Mouse (Mus musculus) retina, adult 2 months (tissue): ENCODE measurements at regions not wholly inside any gene's neighbourhood (a gene's known extent, or its start where the extent isn't known, plus 50 kb on each side); places are given as distances from the start of the nearest gene placed in this dataset.
"Not testable (repeated sequence)": the region's sequence is repeated elsewhere in the genome, so short reads cannot be mapped to it uniquely, and the experiment has no call there.

ENCODE experiments used
- DNase-seq: peaks from one replicate; pipeline ENCODE4 v3.0.0-alpha.2; 2012; ENCODE audit warnings: low read depth, low spot score

DNA sequence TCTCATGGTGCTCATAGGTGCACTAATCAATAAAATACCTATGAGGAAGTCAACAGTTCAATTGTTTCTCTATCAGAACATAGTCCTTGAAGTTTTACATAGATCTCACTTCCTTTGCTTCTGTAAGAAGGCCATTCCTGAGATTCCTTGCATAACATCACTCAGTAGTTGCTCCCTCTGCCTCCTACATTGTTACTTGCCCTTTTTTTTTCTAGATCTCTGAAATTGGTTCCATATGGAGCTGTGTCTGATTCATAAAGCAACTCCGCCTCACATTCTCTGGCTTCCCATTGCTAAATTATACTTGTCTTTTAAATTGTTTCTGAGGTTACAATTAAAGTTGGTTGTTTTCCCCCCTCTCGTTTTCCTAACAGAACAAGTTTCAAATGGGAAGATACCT is 1000.7 kb downstream of the Ttll7 start:
- no peak for DNase-seq

- no peak for DNase-seq
Measured at GRCm38 (mm10) chr3:147841357-147841756, 989.2 kb downstream of the Ttll7 start.

DNA sequence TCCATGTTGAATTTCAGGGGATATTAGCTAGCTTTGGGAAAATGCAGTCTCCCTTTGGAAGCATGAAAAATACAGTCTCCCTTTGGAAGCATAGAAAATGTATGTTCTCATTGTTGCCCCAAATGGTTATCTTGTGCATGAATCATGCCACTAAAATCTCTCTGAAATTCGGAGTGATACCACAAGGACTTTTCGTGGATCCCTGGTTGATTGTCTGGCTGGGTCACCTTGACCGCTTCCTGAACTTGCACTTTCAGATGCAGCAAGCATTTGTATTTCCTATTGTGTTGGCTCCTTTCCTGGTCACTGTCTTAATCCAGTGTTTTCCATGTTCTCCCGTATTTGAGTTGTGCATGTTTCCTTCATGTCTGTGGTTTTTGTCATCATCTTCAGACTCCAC is 986.6 kb downstream of the Ttll7 start:
- DNase-seq: no peak

GRCm38 (mm10) chr3:147835716-147836115 is 983.5 kb downstream of the Ttll7 start:
- DNase-seq: no peak

GRCm38 (mm10) chr3:147825337-147825736 is 973.2 kb downstream of the Ttll7 start:
- no peak for DNase-seq

DNA sequence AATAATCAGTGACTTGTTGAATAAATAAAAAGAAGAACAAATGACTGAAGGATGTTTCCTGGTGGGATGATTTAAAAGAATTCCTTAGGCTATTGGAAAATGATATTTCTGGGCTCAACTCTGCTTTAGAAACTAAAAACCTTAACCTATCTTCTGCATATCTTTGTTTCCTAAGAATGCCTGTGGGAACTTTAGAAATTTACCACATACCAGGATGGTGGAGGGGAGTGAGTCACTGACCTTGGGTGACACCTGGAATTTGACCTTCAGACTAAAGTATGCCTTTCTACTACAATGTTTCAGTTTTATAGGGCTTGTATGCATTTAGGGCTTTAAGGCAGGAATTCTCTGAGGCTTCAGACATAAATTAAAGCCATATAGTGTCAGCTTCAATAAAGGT is 972.3 kb downstream of the Ttll7 start:
- DNase-seq: no peak

GRCm38 (mm10) chr3:147814080-147814650 is 962.0 kb downstream of the Ttll7 start:
- no peak for DNase-seq

- no peak for DNase-seq
Measured at GRCm38 (mm10) chr3:147802546-147802945, 950.4 kb downstream of the Ttll7 start.

DNA sequence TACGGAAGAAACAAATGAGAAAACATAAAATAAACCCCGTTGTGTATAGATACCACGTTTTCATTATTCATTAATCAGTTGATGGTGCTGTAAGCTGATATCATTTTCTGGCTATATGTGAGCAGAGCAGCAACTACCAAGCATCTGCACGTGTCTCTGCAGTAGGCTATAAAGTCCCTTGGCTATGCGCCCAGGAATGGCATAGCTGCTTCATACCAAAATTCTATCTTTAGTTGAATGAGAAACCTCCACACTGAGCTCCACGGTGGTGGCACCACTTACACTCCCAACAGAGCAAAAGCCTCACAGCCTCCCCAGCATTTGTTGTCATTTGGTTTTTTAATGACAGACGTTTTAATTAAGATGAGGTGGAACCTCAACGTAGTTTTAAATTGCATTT is 944.4 kb downstream of the Ttll7 start:
- no peak for DNase-seq

DNA sequence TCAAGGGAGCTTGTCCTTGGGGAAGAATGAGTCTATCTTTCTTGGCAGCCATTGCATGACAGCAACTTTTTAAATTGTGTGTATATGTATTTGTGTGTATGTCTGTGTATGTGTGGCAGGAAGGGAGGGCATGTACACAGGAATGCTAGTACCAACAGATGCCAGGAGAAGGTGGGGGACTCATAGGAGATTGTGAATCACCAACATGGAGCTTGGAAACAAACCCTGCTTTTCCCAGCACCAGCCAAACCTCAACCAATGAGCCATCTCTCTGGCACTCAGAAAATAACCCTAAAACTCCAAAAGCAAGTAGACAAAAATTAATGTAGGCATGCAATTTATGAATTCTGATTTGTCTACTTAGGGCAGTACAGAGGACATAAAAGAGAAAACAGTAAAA is 942.9 kb downstream of the Ttll7 start:
- DNase-seq: no peak

GRCm38 (mm10) chr3:147786555-147786954 is 934.4 kb downstream of the Ttll7 start:
- no peak for DNase-seq

- no peak for DNase-seq
Measured at GRCm38 (mm10) chr3:147750842-147751191, 898.6 kb downstream of the Ttll7 start.

- DNase-seq: no peak
Measured at GRCm38 (mm10) chr3:147749939-147750841, 898.0 kb downstream of the Ttll7 start.

DNA sequence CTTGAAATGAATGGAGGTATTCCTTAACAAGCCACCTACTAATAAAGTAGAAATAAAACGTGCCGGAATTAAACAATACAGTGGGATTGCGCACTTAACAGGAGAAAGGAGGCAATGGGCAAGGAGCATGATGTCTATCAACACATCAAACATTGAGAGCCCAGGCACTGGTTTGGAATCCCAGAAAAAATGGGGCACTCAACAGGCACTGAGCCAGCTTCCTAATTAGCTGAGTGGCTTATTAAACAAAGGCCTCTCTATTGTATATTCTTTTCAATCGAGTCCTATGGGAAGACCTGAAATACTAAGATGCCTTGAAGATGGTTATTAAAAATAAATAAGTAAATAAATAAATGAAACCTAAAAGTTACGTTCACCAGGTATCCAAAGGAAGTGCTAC is 897.3 kb downstream of the Ttll7 start:
- no peak for DNase-seq

DNA sequence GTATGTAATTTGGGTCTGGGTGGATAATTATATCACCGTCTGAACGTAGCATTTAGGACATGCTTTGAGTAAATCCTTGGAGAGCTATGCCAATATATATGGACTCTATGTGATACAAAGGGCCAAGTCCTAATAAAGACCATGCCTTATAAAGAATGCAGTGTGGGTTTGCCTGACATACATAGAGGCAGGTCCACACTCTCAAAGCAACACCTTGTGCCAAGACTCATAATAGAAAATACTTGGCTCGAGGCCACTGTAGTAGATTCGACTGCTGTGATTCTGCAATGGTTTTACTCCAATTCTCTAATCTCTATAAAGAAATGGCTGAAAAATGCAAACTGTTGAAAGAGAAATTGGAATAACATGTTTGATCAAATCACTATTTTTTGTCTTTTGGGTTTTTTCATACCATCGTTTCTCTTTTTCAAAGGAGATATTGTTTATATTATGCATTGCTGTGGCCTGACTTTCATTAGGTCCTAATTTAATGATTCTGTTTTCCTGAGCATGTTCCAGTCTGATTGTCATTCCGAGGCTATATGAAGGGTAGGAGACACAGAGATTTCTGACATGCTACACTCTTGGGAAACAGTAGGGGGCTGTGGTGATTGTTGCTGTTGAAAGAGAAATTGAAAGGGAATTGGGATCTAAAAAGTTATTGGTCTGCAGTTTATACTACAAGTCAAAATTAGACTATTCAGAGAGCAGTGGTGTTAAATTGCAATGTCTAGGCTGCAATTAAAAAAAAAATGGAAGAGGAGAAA is 884.7 kb downstream of the Ttll7 start:
- no peak for DNase-seq

DNA sequence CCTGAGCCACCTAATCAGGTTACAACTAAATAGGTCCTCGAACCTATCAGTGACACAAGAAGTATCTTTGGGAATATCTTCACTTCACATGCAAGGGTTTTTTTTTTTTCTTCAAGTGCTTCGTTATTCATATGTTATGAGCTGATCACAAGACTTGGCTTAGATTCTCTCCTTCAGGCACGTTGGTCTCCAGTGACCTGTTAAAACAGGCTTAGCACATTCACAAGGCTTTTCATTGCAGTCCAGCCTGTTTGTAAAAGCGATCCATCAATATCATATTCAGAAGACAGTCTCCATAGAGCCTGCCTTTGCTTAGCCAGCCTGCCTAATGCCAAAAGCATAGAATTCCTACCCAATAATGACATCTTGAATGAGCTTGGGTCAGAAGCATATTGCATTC is 864.2 kb downstream of the Ttll7 start:
- DNase-seq: no peak

DNA sequence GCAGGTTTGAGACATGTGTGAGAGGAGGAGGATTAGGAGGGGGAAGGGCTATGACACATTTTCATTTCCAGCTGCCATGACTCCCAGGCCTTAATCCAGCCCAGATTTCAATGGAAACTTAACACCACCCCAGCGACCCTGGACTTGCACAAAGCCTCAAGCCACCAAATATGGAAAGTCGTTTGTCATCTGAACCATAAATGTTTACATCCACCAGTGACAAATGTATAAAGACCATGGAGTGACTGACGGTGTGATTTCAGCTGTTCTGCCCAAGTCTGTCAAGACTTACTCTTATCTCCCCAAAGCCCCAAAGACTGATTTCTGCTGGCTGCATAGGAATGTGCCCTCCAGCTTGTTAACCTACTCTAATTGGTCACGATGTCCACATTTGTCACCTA is 855.2 kb downstream of the Ttll7 start:
- no peak for DNase-seq

GRCm38 (mm10) chr3:147683730-147684129 is 831.6 kb downstream of the Ttll7 start:
- DNase-seq: no peak

GRCm38 (mm10) chr3:147680299-147680698 is 828.1 kb downstream of the Ttll7 start:
- no peak for DNase-seq

GRCm38 (mm10) chr3:147662572-147662971 is 810.4 kb downstream of the Ttll7 start:
- DNase-seq: no peak

GRCm38 (mm10) chr3:147652849-147653248 is 800.7 kb downstream of the Ttll7 start:
- no peak for DNase-seq

DNA sequence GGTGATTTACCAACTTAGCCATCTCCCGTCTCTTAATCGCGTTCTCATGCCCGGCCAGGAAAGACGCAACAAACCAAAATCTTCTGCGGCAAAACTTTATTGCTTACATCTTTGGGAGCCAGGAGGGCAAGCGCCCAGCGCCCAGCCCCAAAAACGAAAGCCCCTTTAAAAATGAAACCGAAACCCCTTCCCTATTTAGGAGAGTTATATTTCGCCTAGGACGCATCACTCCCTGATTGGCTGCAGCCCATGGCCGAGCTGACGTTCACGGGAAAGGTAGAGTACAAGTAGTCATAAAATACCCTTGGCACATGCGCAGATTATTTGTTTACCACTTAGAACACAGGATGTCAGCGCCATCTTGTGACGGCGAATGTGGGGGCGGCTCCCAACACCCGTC is 783.3 kb downstream of the Ttll7 start:
- DNase-seq: not testable (repeated sequence)

GRCm38 (mm10) chr3:147631151-147631550 is 779.0 kb downstream of the Ttll7 start:
- DNase-seq: no peak
